Mouse (Mus musculus) NIH3T3 (cell line): ENCODE data around the gene Dbx1.

ENCODE experiments used
- DNase-seq: peaks from one replicate; pipeline ENCODE4 v3.0.0-alpha.2; 2012; ENCODE audit warnings: low read depth

Dbx1 gene

GRCm38 (mm10) chr7:49633375-49633956 is 3.2 kb downstream of the Dbx1 start:
- no peak for DNase-seq

GRCm38 (mm10) chr7:49632391-49632790 is 4.3 kb downstream of the Dbx1 start:
- DNase-seq = no peak

- DNase-seq = no peak
These were observed 4.8 kb downstream of the Dbx1 start for GRCm38 (mm10) chr7:49631885-49632284.

- no peak for DNase-seq
These were observed 16.5 kb downstream of the Dbx1 start for GRCm38 (mm10) chr7:49620160-49620559.

- DNase-seq = no peak
These were observed 19.6 kb downstream of the Dbx1 start for GRCm38 (mm10) chr7:49617087-49617486.

GRCm38 (mm10) chr7:49616258-49616735 is 20.4 kb downstream of the Dbx1 start:
- peak; percentile 87 for DNase-seq

GRCm38 (mm10) chr7:49604965-49605795 is 31.5 kb downstream of the Dbx1 start:
- DNase-seq = no peak

GRCm38 (mm10) chr7:49604244-49604643 is 32.4 kb downstream of the Dbx1 start:
- no peak for DNase-seq

GRCm38 (mm10) chr7:49601191-49601975 is 35.3 kb downstream of the Dbx1 start:
- peak; percentile 90 for DNase-seq

GRCm38 (mm10) chr7:49599950-49600349 is 36.7 kb downstream of the Dbx1 start:
- no peak for DNase-seq

GRCm38 (mm10) chr7:49598225-49598624 is 38.4 kb downstream of the Dbx1 start:
- no peak for DNase-seq

GRCm38 (mm10) chr7:49597776-49598175 is 38.9 kb downstream of the Dbx1 start:
- DNase-seq = no peak

GRCm38 (mm10) chr7:49589635-49590034 is 47.0 kb downstream of the Dbx1 start:
- DNase-seq = no peak

GRCm38 (mm10) chr7:49586530-49587120 is 50.0 kb downstream of the Dbx1 start:
- no peak for DNase-seq

GRCm38 (mm10) chr7:49583176-49583575 is 53.5 kb downstream of the Dbx1 start:
- no peak for DNase-seq

- DNase-seq = no peak
These were observed 54.1 kb downstream of the Dbx1 start for GRCm38 (mm10) chr7:49582551-49582950.

GRCm38 (mm10) chr7:49581951-49582350 is 54.7 kb downstream of the Dbx1 start:
- DNase-seq = no peak
